Mouse (Mus musculus) cerebellum, adult 9-11 months (tissue): ENCODE measurements at regions not wholly inside any gene's neighbourhood (a gene's known extent, or its start where the extent isn't known, plus 50 kb on each side); places are given as distances from the start of the nearest gene placed in this dataset.

Experiments used
- DNase-seq: peaks from one replicate; pipeline ENCODE4 v3.0.0; 2022

GRCm38 (mm10) chr10:46826639-46827038, 1249.0 kb downstream of the Hace1 start:
- no peak for DNase-seq

DNA sequence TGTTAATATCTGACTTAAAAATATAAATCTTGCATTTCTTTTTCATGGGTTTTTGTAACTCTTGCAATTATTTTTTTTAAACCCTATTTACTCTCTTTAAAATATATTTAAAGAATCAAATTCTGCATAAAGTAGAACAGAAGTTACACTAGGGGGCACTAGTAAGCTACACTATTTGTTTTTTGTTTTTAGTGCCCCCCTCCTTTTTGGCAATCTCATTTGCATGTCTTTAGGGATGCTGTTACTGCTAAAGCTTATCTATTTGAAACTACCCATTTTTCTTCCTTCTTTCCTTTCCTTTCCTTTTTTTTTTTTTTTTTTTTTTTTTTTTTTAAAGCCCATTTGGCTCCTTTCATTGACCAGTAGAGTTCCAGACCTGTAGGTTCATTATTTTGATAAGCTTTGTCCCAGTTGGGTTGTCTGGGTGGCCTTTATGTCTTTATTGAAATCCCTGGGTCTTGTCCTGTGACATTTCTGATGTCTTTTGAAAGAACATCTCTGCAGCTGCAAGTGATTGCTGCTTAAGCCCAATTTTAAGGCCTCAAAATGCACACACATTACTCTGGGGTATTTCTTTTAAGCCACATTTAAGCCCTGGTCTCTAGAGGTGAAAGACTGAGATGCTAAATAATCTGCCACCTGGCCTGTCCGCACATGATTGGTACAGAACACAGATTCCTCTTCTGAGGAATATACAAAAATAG, 1249.6 kb downstream of the Hace1 start:
- DNase-seq: no peak

GRCm38 (mm10) chr10:46828164-46828563, 1250.5 kb downstream of the Hace1 start:
- DNase-seq: no peak

- DNase-seq: no peak
Observed at GRCm38 (mm10) chr10:46845578-46846314, 1268.1 kb downstream of the Hace1 start.
